Mouse (Mus musculus) ovary, postnatal 14 days (tissue): ENCODE results near the gene Nanos3.
A peak's percentile ranks its signal among the peaks of the same experiment; 100 is the strongest.

ENCODE experiments used
- DNase-seq: peaks from one replicate; pipeline ENCODE4 v3.0.0; 2022; ENCODE audit warnings: low spot score

Nanos3 gene

DNA sequence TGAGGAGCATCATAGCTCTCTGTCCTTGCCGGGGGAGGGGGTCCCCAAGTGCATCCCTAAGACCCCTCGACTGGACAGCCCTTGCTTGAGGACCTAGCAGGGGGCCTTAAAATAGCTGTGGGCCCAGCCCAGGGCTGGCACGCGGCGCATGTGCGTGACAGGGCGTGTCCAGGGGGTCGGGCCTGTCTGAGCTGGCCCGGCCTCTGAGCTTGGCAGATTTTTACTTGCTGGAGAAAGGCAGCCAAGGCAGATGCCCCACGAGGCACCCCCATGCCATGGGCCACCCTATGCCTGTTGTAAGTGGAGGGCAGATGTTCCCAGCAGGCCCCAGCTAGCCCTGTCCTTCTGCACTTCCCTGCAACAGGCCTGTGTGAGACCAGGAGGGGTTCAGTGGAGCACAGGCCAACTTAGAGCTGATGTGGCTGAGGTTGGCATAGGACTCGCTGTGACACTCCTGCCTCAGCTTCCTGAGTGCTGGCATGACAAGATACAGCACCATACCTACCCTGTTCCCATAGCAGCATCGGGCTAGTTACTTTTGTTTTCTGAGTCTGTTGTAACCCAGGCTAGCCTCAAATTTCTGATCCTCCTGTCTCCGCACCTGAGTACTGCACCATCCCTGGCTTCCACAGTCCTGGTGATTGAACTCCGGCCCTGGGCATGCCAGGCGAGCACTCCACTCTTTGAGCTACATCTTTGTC, 16.7 kb upstream of the Nanos3 start:
- DNase-seq = no peak

DNA sequence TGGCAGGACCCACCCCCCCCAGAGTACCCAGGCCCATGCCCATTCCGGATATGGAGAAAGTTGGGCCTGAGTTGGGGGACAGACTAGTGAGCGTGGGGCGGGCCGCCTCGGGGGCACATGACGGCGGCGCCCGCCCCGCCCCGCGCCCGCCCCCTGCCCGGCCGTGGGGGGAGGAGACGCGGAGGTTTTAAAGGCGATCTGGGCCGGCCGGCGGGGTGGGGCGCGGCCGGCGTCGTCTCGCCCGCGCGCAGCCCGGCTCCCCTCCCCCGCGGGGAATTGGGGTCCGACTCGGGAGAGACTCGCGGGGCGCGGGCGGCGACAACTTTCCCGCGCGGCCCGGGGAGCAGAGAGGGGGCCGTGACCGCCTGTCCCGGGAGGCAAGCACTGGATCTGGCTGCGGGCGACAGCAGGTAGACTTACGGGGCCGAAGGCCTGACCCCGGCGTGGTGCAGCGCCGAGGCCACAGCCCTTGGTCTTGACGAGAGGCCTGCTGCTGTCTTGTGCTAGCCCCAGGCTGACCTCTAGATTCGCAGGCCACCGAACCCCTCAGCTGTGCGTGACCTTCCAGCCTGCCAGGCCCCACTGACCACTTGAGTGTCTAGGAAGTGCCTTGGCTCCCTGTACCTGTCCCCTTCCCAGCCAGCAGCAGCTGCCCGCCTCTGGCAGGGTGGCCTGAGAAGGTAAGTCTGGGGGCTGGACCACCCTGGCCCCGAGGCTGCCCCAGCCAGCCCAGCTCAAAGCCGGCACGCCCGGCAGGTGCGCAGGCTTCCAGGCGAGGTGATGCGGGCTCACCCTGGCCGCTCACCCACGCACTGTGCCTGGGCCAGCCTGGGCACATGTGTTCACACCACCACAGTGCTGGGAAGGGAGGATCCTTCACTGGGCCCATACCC, 15.9 kb upstream of the Nanos3 start:
- peak; percentile 68 for DNase-seq

DNA sequence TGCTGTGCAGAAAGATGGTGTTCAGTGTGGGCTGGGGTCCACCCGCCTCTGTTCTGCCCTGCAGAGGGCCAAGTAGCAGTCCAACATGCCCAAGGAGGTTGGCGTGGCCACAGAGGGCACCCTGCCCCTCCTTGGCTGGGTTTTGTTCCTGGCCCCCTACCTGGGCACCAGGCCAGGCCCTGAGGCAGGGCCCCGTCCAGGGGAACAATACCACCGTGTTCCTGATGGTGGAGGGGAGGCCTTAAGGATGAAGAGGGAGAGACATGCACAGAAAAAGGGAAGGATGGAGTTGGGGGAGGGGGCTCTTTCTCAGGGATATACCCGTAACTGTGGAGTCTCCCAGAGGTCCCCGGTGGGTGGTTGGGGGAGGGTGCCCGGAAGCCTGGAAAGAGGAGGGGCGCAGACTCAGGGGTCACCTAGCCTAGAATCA, 15.1 kb upstream of the Nanos3 start:
- DNase-seq = no peak

DNA sequence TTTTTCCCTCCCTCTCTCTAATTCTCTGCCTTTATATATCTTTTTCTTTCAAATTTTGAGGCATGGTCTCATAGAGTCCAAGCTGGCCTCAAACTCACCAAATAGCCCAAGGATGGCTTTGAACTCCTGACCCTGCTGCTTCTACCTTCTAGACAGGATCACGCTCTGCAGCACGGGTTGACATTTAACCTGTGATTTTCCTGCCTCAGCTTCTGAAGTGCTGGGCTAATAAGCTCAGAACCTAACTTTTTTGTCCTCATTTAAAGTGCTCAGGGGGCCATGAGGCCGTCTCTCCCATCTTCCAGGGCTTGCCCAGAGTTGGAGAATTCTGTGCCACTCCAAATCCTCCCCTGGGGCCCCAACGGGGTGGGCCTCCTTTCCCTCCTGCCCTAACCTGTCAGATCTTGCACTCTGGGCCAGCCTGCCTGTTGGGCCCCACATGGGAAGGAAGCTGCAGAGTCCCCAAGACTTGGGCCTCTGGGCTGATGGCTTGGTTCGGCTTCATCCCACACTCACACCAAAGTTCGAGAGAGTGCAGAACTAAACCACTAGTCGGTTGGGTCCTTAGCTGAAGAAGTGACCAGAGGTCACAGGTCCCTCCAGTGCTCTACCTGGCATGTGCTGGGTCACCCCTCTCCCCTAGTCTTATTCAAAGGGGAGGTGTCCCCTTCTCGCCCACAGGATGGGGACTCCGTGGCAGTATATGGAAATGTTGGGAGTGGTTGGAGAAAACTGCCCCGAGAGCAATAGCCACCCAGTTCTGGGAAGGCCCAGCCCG, 14.5 kb upstream of the Nanos3 start:
- no peak for DNase-seq

DNA sequence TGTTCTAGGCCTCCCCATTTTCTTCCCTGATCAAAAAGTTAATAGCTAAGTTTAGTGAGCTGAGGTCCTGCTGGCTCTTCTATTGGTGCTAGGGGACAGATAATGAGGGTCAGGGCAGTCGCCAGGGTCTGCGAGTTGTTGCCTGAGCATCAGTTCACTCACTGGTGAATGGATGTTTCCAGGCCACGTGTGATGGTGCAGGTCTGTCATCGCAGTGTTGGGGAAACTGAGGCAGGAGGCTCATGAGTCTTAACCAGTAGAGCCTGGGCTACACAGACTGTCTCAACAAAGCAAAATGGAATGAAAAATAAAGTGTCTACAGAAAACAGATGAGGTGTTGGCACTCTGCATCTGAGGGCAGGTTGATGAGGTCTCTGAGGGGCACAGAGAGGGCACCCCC, 13.9 kb upstream of the Nanos3 start:
- no peak for DNase-seq

DNA sequence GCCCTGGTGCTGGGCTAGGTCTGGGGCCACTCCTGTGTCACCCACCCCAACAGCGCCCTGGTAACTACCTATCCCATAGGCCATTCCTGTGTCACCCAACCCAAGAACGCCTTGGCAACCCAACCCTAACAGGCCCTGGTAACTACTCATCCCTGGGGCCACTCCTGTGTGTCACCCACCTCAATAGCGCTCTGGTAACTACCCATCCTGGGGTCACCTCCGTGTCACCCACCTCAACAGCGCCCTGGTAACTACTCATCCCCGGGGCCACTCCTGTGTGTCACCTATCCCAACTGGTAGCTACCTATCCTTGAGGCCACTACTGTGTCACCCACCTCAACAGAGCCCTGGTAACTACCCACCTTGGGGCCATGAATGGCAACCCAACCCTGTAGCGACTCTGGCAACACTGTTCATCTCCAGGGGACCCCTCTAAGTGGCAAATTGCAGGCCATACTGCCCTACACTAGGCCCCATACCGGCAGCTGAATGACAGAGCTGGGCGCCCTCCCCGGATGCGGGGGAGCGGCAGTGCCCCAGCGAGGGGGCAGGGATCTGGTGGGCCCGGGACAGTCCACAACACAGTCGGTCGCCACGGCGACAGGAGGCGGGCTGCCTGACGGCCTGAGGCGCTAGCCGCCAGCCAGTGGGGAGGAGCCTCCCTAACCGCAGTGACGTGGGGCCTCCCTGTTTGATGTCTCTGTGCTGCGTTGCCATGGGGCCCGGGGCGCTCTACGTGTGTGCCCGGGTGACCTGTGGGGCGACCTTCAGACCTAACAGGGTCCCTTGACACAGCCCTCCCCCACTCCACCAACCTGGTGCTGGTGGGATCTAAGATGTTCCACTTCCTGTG, 13.1 kb upstream of the Nanos3 start:
- DNase-seq = peak; percentile 77

DNA sequence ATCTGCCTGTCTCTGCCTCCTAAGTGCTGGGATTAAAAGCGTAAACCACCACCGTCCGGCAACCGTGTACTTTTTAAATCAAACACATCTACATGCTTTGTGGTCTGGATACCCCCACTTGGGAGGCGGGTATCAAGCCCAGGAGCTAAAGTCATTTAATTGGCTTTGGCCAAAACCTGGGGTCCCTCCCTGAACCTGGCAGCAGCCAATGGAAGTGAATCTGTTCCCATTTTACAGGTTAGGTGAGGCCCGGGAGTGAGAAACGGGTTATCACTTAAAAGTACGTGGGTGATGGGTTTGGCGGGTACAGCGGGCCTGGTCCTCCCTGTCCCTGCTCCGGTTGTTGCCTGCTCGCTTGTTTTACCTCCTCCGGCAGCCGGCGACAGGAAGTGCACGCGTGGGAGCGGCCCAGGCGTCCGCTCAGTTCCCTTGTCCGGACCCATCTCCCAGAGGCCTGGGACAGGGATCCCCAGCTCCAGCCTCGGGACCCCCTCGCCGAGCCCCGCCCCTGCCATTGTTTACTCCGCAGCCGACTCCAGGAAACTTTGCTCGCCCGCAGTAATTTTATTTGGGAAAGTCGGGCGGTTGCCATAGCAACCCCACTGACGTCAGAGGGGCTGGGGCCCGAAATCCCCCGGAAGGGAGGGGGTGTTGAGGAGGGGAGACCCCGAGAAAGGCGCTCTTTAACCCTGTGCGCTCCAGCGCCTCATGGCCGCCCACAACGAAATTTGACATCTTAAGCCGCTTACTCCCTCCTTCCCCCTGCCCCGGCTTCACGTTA, 12.3 kb upstream of the Nanos3 start:
- DNase-seq = peak; percentile 89

DNA sequence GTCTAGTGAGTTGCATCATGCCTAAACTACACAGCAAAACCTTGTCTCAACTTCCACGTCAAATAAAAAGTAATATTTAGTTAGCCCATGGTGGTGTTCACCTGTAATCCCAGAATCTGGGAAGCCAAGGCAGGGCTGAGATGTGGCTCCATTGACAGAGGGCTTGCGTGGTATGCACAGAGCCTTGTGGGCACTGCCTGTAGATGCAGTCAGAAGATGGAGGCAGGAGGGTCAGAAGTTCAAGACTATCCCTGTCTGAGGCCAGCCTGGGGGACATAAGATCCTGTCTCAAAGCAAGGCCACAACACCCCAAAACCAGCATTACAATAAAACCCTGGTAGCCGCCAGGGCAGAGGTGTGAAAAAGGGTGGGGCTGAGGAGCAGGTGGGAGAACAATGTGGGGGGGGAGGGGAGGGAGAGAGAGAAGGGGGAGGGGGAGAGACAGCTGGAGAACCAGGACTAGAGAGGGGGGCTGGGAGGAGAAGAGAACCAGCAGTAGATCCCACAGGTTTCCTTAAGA, 9.3 kb upstream of the Nanos3 start:
- DNase-seq = no peak

DNA sequence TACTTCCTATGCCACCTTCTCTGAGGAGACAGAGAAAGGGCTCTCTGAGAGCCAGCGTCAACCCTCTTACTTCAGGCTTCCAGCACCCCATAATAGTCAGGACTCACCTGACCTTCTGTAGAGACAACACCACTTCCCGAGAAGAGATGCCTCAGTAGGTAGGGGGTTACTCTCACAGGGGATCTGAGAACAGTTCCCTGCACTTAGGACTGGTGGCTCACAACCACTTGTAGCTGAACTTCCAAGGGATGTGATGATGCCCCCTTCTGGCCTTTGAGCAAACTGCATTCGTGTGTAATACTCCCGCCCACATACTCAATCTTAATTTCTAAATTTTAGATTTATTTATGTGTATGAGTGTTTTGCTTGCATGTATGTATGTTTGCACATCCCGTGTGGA, 8.5 kb upstream of the Nanos3 start:
- DNase-seq = no peak

DNA sequence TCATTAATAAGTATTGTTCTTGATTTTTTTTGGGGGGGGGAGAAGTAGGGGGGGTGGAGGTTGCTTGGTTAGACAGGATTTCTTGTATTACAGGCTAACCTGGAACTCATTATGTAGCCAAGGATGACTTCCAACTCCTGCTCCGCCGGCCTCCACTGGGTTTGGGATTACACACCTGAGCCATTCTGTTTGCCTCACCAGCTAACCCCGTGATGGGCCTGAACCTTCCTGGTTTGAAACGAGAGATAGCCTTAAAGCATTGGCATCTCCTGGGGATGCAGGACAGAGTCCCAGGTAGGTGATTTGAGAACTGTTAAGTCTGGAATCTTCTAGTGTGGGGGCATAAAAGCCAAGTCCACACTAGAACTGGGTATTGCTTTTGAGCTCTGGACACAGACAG, 8.1 kb upstream of the Nanos3 start:
- DNase-seq = no peak

DNA sequence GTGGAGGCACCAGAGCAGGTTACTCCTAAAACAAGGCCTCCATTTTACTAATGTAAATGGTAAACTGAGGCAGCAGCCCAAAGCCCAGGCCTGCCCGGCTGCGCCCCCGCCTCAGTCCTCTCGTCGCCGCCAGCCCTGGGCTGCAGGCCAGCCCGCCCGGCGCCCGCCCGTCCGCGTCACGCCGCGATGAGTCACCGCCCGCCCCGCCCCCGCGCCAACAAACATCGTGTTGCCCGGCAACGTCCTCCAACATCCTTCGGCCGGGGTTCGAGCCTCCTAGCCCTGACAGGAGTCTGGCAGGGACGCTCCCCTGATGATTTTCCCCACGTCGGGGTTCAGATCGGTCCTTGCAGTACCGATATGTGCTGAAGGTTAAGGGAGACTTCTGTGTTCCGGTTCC, 7.5 kb upstream of the Nanos3 start:
- DNase-seq = peak; percentile 77

DNA sequence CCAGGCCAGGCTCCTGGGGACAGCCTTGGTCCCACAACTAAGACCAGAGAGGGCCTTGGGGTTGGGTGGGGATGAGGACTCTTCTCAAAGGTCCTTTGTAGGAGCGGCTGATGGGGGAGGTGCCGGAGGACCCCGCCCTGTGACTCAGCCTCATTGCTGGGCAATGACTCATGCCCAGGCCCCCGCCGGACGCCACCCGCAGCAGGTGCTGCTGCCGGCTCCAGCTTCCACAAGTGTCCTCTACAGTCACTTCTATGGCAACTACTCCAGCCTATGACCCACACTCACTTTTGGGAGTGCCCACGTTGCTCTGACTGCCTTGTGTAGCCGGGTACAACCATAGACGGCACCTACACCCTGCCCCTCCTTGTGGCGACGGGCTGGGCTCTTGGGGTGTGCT, 7.0 kb upstream of the Nanos3 start:
- DNase-seq = no peak

DNA sequence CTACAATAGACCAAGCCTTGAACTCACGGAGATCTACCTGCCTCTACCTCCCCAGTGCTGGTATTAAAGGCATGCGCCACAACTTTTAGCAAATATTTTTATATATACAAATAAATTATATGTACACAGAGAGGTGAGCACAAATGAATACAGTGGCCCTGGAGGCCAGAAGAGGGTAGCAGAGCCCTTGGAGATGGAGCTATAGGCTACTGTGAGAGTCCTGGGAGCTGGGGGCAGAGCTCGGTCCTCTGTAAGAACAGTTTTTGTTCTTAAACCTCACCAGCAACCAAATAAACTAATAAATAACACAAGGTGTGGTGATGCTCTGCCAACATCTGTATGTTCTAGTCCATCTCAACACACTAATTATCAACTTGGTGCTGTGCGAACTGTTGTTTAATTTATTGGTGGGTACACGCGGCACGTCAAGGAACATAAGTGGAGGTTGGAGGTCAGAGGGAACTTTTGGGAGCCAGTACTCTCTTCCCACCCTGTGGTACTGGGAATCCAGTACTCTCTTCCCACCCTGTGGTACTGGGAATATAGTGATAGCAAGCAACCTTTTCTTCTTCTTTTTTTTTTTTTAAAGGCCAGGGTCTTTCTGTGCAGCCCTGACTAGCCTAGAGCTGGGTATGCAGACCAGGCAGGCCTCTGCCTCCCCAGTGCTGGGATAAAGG, 5.3 kb upstream of the Nanos3 start:
- no peak for DNase-seq

DNA sequence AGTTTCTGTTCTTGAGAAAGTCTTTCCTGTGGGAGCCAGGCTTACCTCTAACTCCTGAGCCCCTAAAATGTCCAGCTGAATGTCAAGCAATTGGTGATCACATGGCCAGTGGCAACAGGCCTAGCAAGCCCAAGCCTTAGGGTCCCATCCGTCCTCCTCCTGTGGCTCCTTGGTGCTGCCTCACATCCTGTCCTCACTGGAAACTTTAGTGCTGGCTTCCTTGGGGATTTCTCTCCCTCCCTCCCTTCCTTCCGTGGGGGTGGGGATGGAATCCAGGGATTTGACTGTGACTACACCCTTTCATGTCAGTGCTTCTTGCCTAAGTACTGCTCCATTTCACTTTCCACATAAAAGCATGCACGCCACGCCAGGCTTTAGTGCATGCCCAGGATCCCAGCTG, 4.6 kb upstream of the Nanos3 start:
- no peak for DNase-seq

DNA sequence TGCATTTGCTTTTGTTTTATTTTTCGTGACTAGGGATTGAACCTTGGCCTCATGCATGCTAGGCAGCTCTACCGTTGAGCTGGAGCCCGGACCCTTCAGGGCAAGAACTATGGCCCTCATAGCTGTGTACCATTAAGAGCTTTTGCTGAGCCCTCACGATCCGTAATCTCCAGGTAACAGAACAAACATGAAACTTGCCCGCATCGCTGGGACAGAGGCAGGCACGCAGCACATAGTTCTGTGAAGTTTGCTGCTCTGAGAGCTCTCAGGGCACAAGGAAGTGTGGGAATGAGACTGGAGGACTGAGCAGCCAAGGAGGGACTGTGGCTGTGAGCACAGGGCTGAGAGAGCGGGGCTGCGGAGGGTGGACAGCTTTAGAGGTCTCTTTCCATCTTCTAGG, 3.7 kb upstream of the Nanos3 start:
- no peak for DNase-seq

DNA sequence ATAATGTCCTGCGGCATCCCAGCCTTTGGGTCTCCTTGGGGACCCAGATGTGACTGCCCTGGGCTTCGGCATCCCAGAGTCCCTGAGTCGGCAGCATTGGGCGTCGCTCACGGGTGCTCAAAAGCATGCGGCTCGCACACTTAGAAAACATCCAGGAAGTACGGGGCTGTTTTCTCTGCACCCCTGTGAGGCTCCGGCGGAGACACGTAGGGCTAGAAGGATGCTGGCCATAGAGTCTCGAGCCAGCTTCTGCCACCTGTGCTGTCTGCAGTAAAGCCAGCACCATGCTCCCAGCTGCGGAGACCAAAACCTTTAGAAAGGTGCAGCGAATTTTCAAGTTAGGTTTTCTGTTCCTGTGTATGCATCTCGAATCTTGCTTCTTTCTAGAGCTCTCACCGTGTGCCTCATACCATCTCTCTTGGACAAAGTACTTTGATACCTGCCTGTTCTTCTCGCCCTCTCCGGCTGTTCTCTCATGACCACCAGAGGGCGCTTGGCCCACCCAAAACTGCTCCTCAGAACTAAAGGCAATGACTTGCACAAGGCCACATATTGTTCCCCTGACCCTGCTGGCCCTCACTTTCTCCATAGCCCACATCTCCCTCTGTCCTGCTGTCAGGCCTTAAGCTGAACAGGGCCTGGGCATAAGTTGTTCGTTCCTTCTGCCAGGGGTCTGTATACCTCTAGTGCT, 2.2 kb upstream of the Nanos3 start:
- DNase-seq = no peak

DNA sequence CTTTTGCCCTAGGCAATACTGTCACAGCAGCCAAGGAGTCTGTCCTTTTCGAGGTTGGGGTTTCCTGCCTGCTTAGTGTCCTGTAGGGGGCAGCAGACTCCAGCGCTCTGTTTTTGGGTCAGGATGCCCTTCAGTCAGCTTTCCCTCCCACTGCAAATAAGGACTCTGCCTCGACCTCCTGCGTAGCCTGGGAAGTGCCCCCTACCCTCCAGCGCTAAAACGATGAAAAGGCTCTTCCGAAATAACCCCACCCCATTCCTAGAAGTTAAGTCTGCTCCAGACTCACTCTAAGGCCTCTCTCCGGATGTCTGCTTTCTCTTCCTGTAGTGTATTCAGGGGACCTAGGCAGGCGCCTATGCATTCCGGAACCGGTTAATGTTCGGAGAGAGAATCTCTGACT, 1.5 kb upstream of the Nanos3 start:
- peak; percentile 68 for DNase-seq

DNA sequence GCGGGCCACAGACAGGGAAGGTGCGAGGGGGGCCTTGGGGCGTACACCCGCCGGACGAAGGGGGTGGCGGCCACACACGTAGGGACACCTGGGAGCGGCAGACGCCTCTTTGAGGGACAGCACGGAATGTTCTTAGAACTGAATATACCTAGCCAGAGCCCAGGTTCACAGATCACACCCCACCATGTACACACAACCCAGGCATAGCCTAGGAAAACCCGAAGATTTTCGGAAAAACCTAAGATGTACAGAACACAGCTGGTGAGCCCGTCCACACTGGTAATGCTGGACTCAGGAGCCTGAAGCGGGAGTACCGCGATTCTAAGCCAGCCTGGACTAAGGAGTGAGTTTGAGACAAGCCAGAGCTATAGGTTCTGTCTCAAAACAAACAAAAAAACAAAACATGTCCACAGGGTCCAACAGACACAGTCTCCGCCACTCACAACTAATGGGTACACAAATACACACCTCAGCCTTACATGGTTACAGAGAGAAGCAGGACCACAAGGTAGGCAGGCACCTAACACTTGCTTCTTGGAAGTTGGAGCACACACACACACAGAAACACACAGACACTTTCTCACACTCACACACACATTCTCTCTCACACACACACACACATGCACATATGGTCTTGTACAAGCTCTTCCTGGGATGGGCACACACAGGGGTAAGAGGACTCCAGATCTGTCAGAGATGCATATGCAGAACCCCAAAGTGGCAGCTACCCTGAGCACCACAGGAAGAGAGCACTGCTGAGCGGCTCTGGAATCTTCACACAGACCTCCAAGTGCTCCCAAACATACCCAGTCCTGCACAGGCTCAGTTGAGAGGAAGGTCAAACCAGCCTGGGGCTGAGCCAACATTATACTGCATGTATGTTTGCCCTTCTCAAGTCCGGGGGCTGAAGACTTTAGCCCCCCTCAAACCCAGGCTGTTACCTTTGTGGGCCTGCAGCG, 653 bp downstream of the Nanos3 start:
- DNase-seq = no peak
